Mouse (Mus musculus): ENCODE measurements at regions not wholly inside any gene's neighbourhood (a gene's known extent, or its start where the extent isn't known, plus 50 kb on each side); places are given as distances from the start of the nearest gene placed in this dataset.

GRCm38 (mm10) chr12:86830247-86830585, 54.4 kb downstream of the Irf2bpl start:
- no peak for DNase-seq (ENCODE audit: low spot score in 2 of 2)

GRCm38 (mm10) chr12:86829581-86830246, 54.9 kb downstream of the Irf2bpl start:
- peak; percentile 48 to 65 for DNase-seq (ENCODE audit: low spot score in 2 of 2)

- DNase-seq (ENCODE audit: low spot score in 2 of 2), result no peak
Observed at GRCm38 (mm10) chr12:86827241-86827606, 57.4 kb downstream of the Irf2bpl start.

- DNase-seq (ENCODE audit: low spot score in 2 of 2), result no peak
Observed at GRCm38 (mm10) chr12:86826420-86827240, 58.0 kb downstream of the Irf2bpl start.

GRCm38 (mm10) chr12:86825584-86826419, 58.8 kb downstream of the Irf2bpl start:
- DNase-seq (ENCODE audit: low spot score in 2 of 2), result no peak

- DNase-seq (ENCODE audit: low spot score in 2 of 2), result peak; percentile 89 to 96
Observed at GRCm38 (mm10) chr12:86824860-86825583, 59.6 kb downstream of the Irf2bpl start.

- peak; percentile 87 to 90 for DNase-seq (ENCODE audit: low spot score in 2 of 2)
Observed at GRCm38 (mm10) chr12:86823855-86824589, 60.6 kb downstream of the Irf2bpl start.

GRCm38 (mm10) chr12:86823488-86823854, 61.1 kb downstream of the Irf2bpl start:
- DNase-seq (ENCODE audit: low spot score in 2 of 2), result no peak

GRCm38 (mm10) chr12:86821183-86821582, 63.4 kb downstream of the Irf2bpl start:
- no peak for DNase-seq (ENCODE audit: low spot score in 2 of 2)

- no peak for DNase-seq (ENCODE audit: low spot score in 2 of 2)
Observed at GRCm38 (mm10) chr12:86819568-86819967, 65.0 kb downstream of the Irf2bpl start.

- no peak for DNase-seq (ENCODE audit: low spot score in 2 of 2)
Observed at GRCm38 (mm10) chr12:86819163-86819562, 65.4 kb downstream of the Irf2bpl start.

GRCm38 (mm10) chr12:86818201-86818600, 66.4 kb downstream of the Irf2bpl start:
- DNase-seq (ENCODE audit: low spot score in 2 of 2), result no peak

- no peak for DNase-seq (ENCODE audit: low spot score in 2 of 2)
Observed at GRCm38 (mm10) chr12:86816702-86817610, 67.6 kb downstream of the Irf2bpl start.

- DNase-seq (ENCODE audit: low spot score in 2 of 2), result peak; percentile 45 to 72
Observed at GRCm38 (mm10) chr12:86816171-86816701, 68.4 kb downstream of the Irf2bpl start.

GRCm38 (mm10) chr12:86814740-86815139, 69.9 kb downstream of the Irf2bpl start:
- no peak for DNase-seq (ENCODE audit: low spot score in 2 of 2)

All from spleen, postnatal 10 days (tissue).